Mouse (Mus musculus) erythroblast, embryonic 14.5 days (primary cell): ENCODE results near the gene 1700029H14Rik.

ENCODE experiments used
- GATA1 ChIP-seq: IDR thresholded peaks from 2 replicates; pipeline ENCODE4 v1.6.1; 2012; ENCODE audit warnings: low read length, inconsistent platforms, mixed read lengths
- TAL1 ChIP-seq: IDR thresholded peaks from 3 replicates; pipeline ENCODE4 v1.6.1; 2012; ENCODE audit warnings: low read length, inconsistent platforms, mixed read lengths

DNA sequence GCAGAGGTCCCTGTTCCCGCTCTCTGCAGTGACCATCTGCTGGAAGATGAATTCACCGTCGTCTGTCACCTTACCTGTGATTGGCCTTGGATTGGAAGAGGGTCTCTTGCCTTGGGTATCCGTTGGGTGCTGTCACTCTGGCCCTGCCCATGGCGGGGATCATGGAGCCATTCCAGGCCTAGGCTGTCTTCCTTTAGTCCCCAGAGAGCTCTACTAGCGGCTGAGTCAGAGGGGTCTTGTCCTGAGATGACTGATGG is 10.8 kb downstream of the 1700029H14Rik start:
- TF ChIP-seq GATA1 = no peak
- no peak for TF ChIP-seq TAL1
